Mouse (Mus musculus) MEL (cell line): Measurements from ENCODE around the gene Gm38392. TPM values are rescaled to one million over a fixed set of nuclear protein-coding genes. Genes with fewer than 3 reads are reported as not detected.

Experiments used
- DNase-seq: peaks from one replicate; pipeline ENCODE4 v3.0.0; 2011; ENCODE audit warnings: low read depth, low spot score
- H3K27ac ChIP-seq: 2 replicates; pipeline ENCODE4 v1.5.1; 2012; ENCODE audit warnings: low read depth, mild to moderate bottlenecking, control low read depth, low read length, moderate library complexity; ENCODE audit not compliant: control insufficient read depth
- H3K27me3 ChIP-seq, 2 experiments: fragments of 150-350 bp in 1 of 2; sonication (generic) in 1 of 2; 2 replicates each; pipeline ENCODE4 v1.6.1; 2012; ENCODE audit warnings: low read length in 2 of 2, mild to moderate bottlenecking in 2 of 2, improper control_type of control experiment in 1 of 2, moderate library complexity in 1 of 2; ENCODE audit not compliant: insufficient read depth in 2 of 2, control insufficient read depth in 1 of 2
- H3K36me3 ChIP-seq, 2 experiments: 2 replicates each; pipeline ENCODE4 v1.6.1; 2012 to 2014; ENCODE audit warnings: low read length in 2 of 2, improper control_type of control experiment in 1 of 2, inconsistent platforms in 1 of 2, mild to moderate bottlenecking in 1 of 2; ENCODE audit not compliant: insufficient read depth in 2 of 2, control insufficient read depth in 1 of 2
- H3K4me1 ChIP-seq, 2 experiments: fragments of 150-350 bp in 1 of 2; sonication (generic) in 1 of 2; 2 replicates each; pipeline ENCODE4 v1.6.1; 2012; ENCODE audit warnings: low read length in 2 of 2, improper control_type of control experiment in 1 of 2, mild to moderate bottlenecking in 1 of 2; ENCODE audit not compliant: insufficient read depth in 2 of 2, control insufficient read depth in 1 of 2
- H3K4me3 ChIP-seq, 2 experiments: fragments of 150-350 bp in 1 of 2; sonication (generic) in 1 of 2; 2 replicates each; pipeline ENCODE4 v1.5.1; 2012; ENCODE audit warnings: low read depth in 2 of 2, low read length in 2 of 2, mild to moderate bottlenecking in 2 of 2, moderate library complexity in 2 of 2, control low read depth in 1 of 2, improper control_type of control experiment in 1 of 2; ENCODE audit not compliant: control insufficient read depth in 1 of 2, insufficient read depth in 1 of 2
- H3K79me2 ChIP-seq: 2 replicates; pipeline ENCODE4 v1.6.1; 2012; ENCODE audit warnings: mild to moderate bottlenecking, low read length, moderate library complexity; ENCODE audit not compliant: control insufficient read depth, poor library complexity, insufficient read depth
- H3K9ac ChIP-seq: 2 replicates; pipeline ENCODE4 v1.6.1; 2012; ENCODE audit warnings: low read depth, mild to moderate bottlenecking, control low read depth, low read length, moderate library complexity; ENCODE audit not compliant: control insufficient read depth, poor library complexity, severe bottlenecking
- H3K9me3 ChIP-seq: fragments of 150-350 bp; sonication (generic); replicated peaks from 2 replicates; pipeline ENCODE4 v1.6.1; 2012; ENCODE audit warnings: mild to moderate bottlenecking, low read length, improper control_type of control experiment, moderate library complexity; ENCODE audit not compliant: insufficient read depth
- BHLHE40 ChIP-seq: IDR thresholded peaks from 2 replicates; pipeline ENCODE4 v1.6.1; 2012; ENCODE audit warnings: low read depth, mild to moderate bottlenecking, inconsistent platforms, low read length, improper control_type of control experiment, borderline replicate concordance
- CHD1 ChIP-seq: IDR thresholded peaks from 2 replicates; pipeline ENCODE4 v1.6.1; 2012; ENCODE audit warnings: low read depth, mild to moderate bottlenecking, inconsistent platforms, low read length, improper control_type of control experiment
- CHD2 ChIP-seq: IDR thresholded peaks from 2 replicates; pipeline ENCODE4 v1.6.1; 2011; ENCODE audit warnings: low read length, improper control_type of control experiment
- CTCF ChIP-seq, 3 experiments: IDR thresholded peaks in 2 of 3; conservative IDR thresholded peaks in 1 of 3; 2 replicates each; pipeline ENCODE4 v1.5.1; 2011 to 2012; ENCODE audit warnings: low read length in 3 of 3, low read depth in 2 of 3, mild to moderate bottlenecking in 2 of 3, improper control_type of control experiment in 1 of 3, inconsistent platforms in 1 of 3, mixed read lengths in 1 of 3, moderate library complexity in 1 of 3; ENCODE audit not compliant: control insufficient read depth in 1 of 3, insufficient read depth in 1 of 3, poor library complexity in 1 of 3, severe bottlenecking in 1 of 3
- E2F4 ChIP-seq: IDR thresholded peaks from 2 replicates; pipeline ENCODE4 v1.6.1; 2011; ENCODE audit warnings: low read depth, low read length, improper control_type of control experiment, borderline replicate concordance
- ETS1 ChIP-seq: IDR thresholded peaks from 2 replicates; pipeline ENCODE4 v1.6.1; 2012; ENCODE audit warnings: low read depth, mild to moderate bottlenecking, inconsistent platforms, low read length, improper control_type of control experiment, moderate library complexity
- GABPA ChIP-seq: IDR thresholded peaks from 2 replicates; pipeline ENCODE4 v1.6.1; 2012; ENCODE audit warnings: low read depth, mild to moderate bottlenecking, inconsistent platforms, low read length, improper control_type of control experiment, moderate library complexity
- GATA1 ChIP-seq: IDR thresholded peaks from 2 replicates; pipeline ENCODE4 v1.6.1; 2011; ENCODE audit warnings: low read depth, low read length, improper control_type of control experiment
- KAT2A ChIP-seq: conservative IDR thresholded peaks from 2 replicates; pipeline ENCODE4 v1.6.1; 2012; ENCODE audit warnings: low read depth, low read length, improper control_type of control experiment, inconsistent platforms
- MAFK ChIP-seq: IDR thresholded peaks from 2 replicates; pipeline ENCODE4 v1.6.1; 2011; ENCODE audit warnings: low read depth, mild to moderate bottlenecking, low read length, improper control_type of control experiment, borderline replicate concordance
- MAX ChIP-seq: IDR thresholded peaks from 2 replicates; pipeline ENCODE4 v1.6.1; 2011; ENCODE audit warnings: low read length, improper control_type of control experiment
- MEF2A ChIP-seq: IDR thresholded peaks from 2 replicates; pipeline ENCODE4 v1.6.1; 2014; ENCODE audit warnings: low read depth, mild to moderate bottlenecking, inconsistent platforms, low read length, improper control_type of control experiment; ENCODE audit not compliant: poor library complexity, insufficient replicate concordance, severe bottlenecking; ENCODE audit errors: extremely low read depth
- MXI1 ChIP-seq: IDR thresholded peaks from 2 replicates; pipeline ENCODE4 v1.6.1; 2011; ENCODE audit warnings: mild to moderate bottlenecking, low read depth, low read length, improper control_type of control experiment
- MYB ChIP-seq: IDR thresholded peaks from 2 replicates; pipeline ENCODE4 v1.6.1; 2011; ENCODE audit warnings: mild to moderate bottlenecking, low read depth, low read length, improper control_type of control experiment
- NRF1 ChIP-seq: IDR thresholded peaks from 2 replicates; pipeline ENCODE4 v1.6.1; 2014; ENCODE audit warnings: low read depth, mild to moderate bottlenecking, inconsistent platforms, low read length, improper control_type of control experiment, moderate library complexity; ENCODE audit not compliant: poor library complexity, insufficient read depth, severe bottlenecking
- POLR2AphosphoS2 ChIP-seq: IDR thresholded peaks from 2 replicates; pipeline ENCODE4 v1.6.1; 2011; ENCODE audit warnings: low read length, improper control_type of control experiment
- POLR2AphosphoS5 ChIP-seq: IDR thresholded peaks from 2 replicates; pipeline ENCODE4 v1.6.1; 2012; ENCODE audit warnings: low read depth, borderline replicate concordance, mild to moderate bottlenecking, inconsistent platforms, low read length, moderate library complexity, mixed read lengths
- RAD21 ChIP-seq: IDR thresholded peaks from 2 replicates; pipeline ENCODE4 v1.6.1; 2011; ENCODE audit warnings: mild to moderate bottlenecking, low read depth, low read length, improper control_type of control experiment
- RCOR1 ChIP-seq: IDR thresholded peaks from 2 replicates; pipeline ENCODE4 v1.6.1; 2012; ENCODE audit warnings: low read depth, mild to moderate bottlenecking, inconsistent platforms, low read length, improper control_type of control experiment
- SIN3A ChIP-seq: IDR thresholded peaks from 2 replicates; pipeline ENCODE4 v1.6.1; 2012; ENCODE audit warnings: low read length, improper control_type of control experiment, inconsistent platforms
- SMC3 ChIP-seq: IDR thresholded peaks from 2 replicates; pipeline ENCODE4 v1.6.1; 2011; ENCODE audit warnings: low read depth, low read length, improper control_type of control experiment
- TCF12 ChIP-seq: IDR thresholded peaks from 2 replicates; pipeline ENCODE4 v1.6.1; 2014; ENCODE audit warnings: low read depth, mild to moderate bottlenecking, inconsistent platforms, low read length, improper control_type of control experiment, moderate library complexity
- USF1 ChIP-seq: IDR thresholded peaks from 2 replicates; pipeline ENCODE4 v1.6.1; 2014; ENCODE audit warnings: low read depth, mild to moderate bottlenecking, inconsistent platforms, low read length, improper control_type of control experiment, moderate library complexity
- USF2 ChIP-seq, 2 experiments: IDR thresholded peaks; 2 replicates each; pipeline ENCODE4 v1.6.1; 2011 to 2012; ENCODE audit warnings: improper control_type of control experiment in 2 of 2, low read length in 2 of 2, borderline replicate concordance in 1 of 2, inconsistent platforms in 1 of 2, low read depth in 1 of 2, mild to moderate bottlenecking in 1 of 2; ENCODE audit not compliant: insufficient read depth in 1 of 2
- ZC3H11A ChIP-seq: IDR thresholded peaks from 2 replicates; pipeline ENCODE4 v1.6.1; 2012; ENCODE audit warnings: low read depth, mild to moderate bottlenecking, inconsistent platforms, low read length, improper control_type of control experiment
- polyA plus RNA-seq, 2 experiments: library from polyadenylated mRNA; stranded (reverse) in 1 of 2; unstranded in 1 of 2; fragments of >175 nt in 1 of 2; fragments of >200 nt in 1 of 2; gene quantifications; 2 replicates each; pipeline versions ENCODE4 v1.2.1 to v1.2.4; 2012; ENCODE audit warnings: low replicate concordance in 2 of 2, low read depth in 1 of 2; ENCODE audit not compliant: insufficient read length in 2 of 2, insufficient read depth in 1 of 2, missing spikeins in 1 of 2
- total RNA-seq: library from RNA; depleted of rRNA; stranded (reverse); fragments of 300-350 nt; gene quantifications from 2 replicates; pipeline ENCODE4 v1.2.3, GENCODE M21; 2012

Gm38392 gene
- total and polyA plus RNA-seq, 3 experiments = 0.69 to 0.84 TPM; not detected in 1

- no peak overlapping the region for H3K4me3 ChIP-seq
- H3K36me3 ChIP-seq = peaks cover 0 to 24% of the 10 kb centered on the region in 2 experiments; a peak in 2 of 4 replicates
- no peak overlapping the region for H3K27ac ChIP-seq
- no peaks in the 10 kb centered on the region for H3K9me3 ChIP-seq
- no peaks in the 10 kb centered on the region for H3K27me3 ChIP-seq
- TF ChIP-seq POLR2AphosphoS2 (0 out of 2 replicates have a peak, but pooled peaks have one; percentile 25), MXI1 (no peak)
- DNase-seq = no peak
- peaks cover 23% of the 10 kb centered on the region for H3K79me2 ChIP-seq
- H3K4me1 ChIP-seq = peaks cover 3 to 26% of the 10 kb centered on the region in 2 experiments; a peak in 3 of 4 replicates
- no peak overlapping the region for H3K9ac ChIP-seq
These were observed 47.1 kb upstream of the Gm38392 start for GRCm38 (mm10) chr3:88334029-88334658.

GRCm38 (mm10) chr3:88331282-88331681 lies 44.3 kb upstream of the Gm38392 start:
- Histone ChIP-seq H3K4me3 (no peak overlapping the region), H3K79me2 (peaks cover 10% of the 10 kb centered on the region), H3K27ac (no peak overlapping the region), H3K27me3 (no peaks in the 10 kb centered on the region), H3K4me1 (peaks cover 0 to 6% of the 10 kb centered on the region in 2 experiments; a peak in 2 of 4 replicates), H3K36me3 (peaks cover 0 to 3% of the 10 kb centered on the region in 2 experiments; a peak in 1 of 4 replicates), H3K9ac (no peak overlapping the region), H3K9me3 (no peaks in the 10 kb centered on the region)
- no peak for TF ChIP-seq MEF2A
- no peak for TF ChIP-seq KAT2A
- TF ChIP-seq USF2 (IDR thresholded peaks at IDR 0.05; ENCODE audit: borderline replicate concordance in 1 of 2, insufficient read depth in 1 of 2, low read depth in 1 of 2, low read length in 2 of 2) = no peak
- no peak for TF ChIP-seq POLR2AphosphoS2
- TF ChIP-seq BHLHE40 = no peak
- TF ChIP-seq ZC3H11A = peak; percentile 55
- TF ChIP-seq RAD21 = peak; percentile 76
- TF ChIP-seq E2F4 = no peak
- TF ChIP-seq GATA1 = no peak
- peak; percentile 92 to 94 (median 93) for TF ChIP-seq CTCF (IDR thresholded peaks at IDR 0.05 in 2 of 3, conservative IDR thresholded peaks at IDR 0.05 in 1 of 3; ENCODE audit: control insufficient read depth in 1 of 3, insufficient read depth in 1 of 3, low read depth in 2 of 3, low read length in 3 of 3, poor library complexity in 1 of 3, severe bottlenecking in 1 of 3)
- no peak for TF ChIP-seq USF1
- TF ChIP-seq RCOR1 = no peak
- no peak; the same call in 1 of the 2 replicates for TF ChIP-seq SIN3A
- TF ChIP-seq GABPA = no peak
- no peak for TF ChIP-seq CHD2
- TF ChIP-seq ETS1 = no peak
- no peak for TF ChIP-seq POLR2AphosphoS5
- no peak for TF ChIP-seq MAX
- no peak for TF ChIP-seq NRF1
- TF ChIP-seq MYB = no peak
- no peak for TF ChIP-seq CHD1
- no peak for TF ChIP-seq MAFK
- peak; percentile 85 for TF ChIP-seq SMC3
- no peak for TF ChIP-seq TCF12
- peak; percentile 85 for DNase-seq
